Mouse (Mus musculus): ENCODE results near the gene Osbpl6.

- TF ChIP-seq CTCF (IDR thresholded peaks at IDR 0.05; ENCODE audit: control insufficient read depth, insufficient read depth, insufficient replicate concordance, low read depth, low read length) (no peak), POLR2A (IDR thresholded peaks at IDR 0.05; ENCODE audit: control insufficient read depth, low read depth, low read length) (no peak)
Measured at GRCm38 (mm10) chr2:76602256-76602655, 195.9 kb downstream of the Osbpl6 start.

Data from testis, adult 2 months (tissue).